19 mouse cellular contexts compared by ENCODE assay signal in the genomic region with DNA sequence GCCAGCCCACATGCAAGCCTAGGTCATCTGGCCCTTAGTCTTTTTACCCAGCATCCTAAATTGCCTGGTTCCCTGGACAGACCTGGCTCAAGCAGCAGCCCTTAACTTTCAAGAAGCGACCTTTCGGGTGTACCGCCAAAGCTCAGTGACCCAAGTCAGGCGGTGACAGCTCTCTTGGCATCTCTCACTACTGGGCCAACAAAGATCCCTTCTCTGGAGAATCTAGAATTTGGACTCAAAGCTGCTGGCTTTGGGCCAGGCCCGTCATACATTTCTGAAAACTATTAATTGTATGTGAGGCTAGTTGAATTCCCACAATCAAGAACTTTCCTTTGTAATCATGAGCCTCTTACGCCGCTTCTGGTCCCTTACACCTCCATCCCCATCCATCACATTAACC.
DNase-seq lines count a peak whose midpoint lies in the region; ATAC-seq lines count a peak whose summit lies in the region.
"Had no signal": no experiment of that assay in that cellular context is flagged by ENCODE, and none has a peak within 500 bp of the region (broad histone marks: within the 10 kb centered on the region; RNA-seq: fewer than 3 reads in every experiment).

No protein-coding gene starts in this region.

- DNase-seq in cerebellum, adult 11-12 months: peak; percentile 43
- DNase-seq in cerebellum, postnatal 36 days: no peak
- DNase-seq in cerebellum, postnatal 10 days: peak; percentile 50 to 55
- DNase-seq in left cerebral cortex, postnatal 4 days: peak; percentile 24
- no peak for DNase-seq in left cerebral cortex, postnatal 14 days (ENCODE audit: low spot score in 2 of 2)
- DNase-seq in gastrocnemius, postnatal 4 days (ENCODE audit: low spot score in 2 of 2): no peak
- DNase-seq: adrenal gland, postnatal 10 days; B cell, adult 2 months; gastrocnemius, adult 2 months; gastrocnemius, postnatal 25 days; heart, adult 11 months; heart, postnatal 10 days; heart, postnatal 4 days; kidney, adult 8-10 months had no signal

- ATAC-seq in cerebellum, adult (ENCODE audit: insufficient number of reproducible peaks, low FRiP score, low TSS enrichment): no peak
- ATAC-seq: CD4-positive, CD25-positive, alpha-beta regulatory T cell, adult 4 months; forebrain, embryonic 14.5 days; inflammation-experienced regulatory T-cells, adult 6 months; intestine, postnatal 0 days had no signal

- intact Hi-C loops in left cerebral cortex, postnatal 4 days (cut with DNase I): no loop called here
- intact Hi-C loops in left cerebral cortex, postnatal 14 days (cut with DNase I): no loop called here

Comparison
In these comparisons a context has a peak if more than half of its experiments do, and no peak if none do; other contexts are left out.
1. DNase-seq: peak in cerebellum, adult 11-12 months (single experiment), cerebellum, postnatal 10 days (2 of 2) and left cerebral cortex, postnatal 4 days (single experiment); none in cerebellum, postnatal 36 days (0 of 2), left cerebral cortex, postnatal 14 days (0 of 2) and gastrocnemius, postnatal 4 days (0 of 2).